Mouse (Mus musculus): ENCODE measurements around the gene Pex13. TPM values are rescaled to one million over a fixed set of nuclear protein-coding genes. Genes with fewer than 3 reads are reported as not detected.

Pex13 gene
- polyA plus RNA-seq (2014; fragmentation: Nextera tagmentation; extraction: Ambion mirVana): 25.8 and 31.7 TPM in 2 replicates

GRCm38 (mm10) chr11:23665798-23666501 is at the start of gene Pex13:
Pex13 (minus strand) TSS chr11:23665959.
- H3K36me3 ChIP-seq (ENCODE audit: control insufficient read depth, insufficient read depth, low read length): 0 out of 2 replicates have a peak, but pooled peaks cover 1% of the 10 kb centered on the region
- DNase-seq (ENCODE audit: low spot score) (peak; percentile 98), ATAC-seq (replicated peaks; ENCODE audit: low FRiP score, low TSS enrichment, low read depth) (peak; percentile 96)
- WGBS: under 1% methylated on average over 48 of the region's 49 CpGs
- H3K9ac ChIP-seq (ENCODE audit: low read length): peak within 1 kb of the TSS; percentile 85
- no peaks in the 10 kb centered on the region for H3K9me3 ChIP-seq (ENCODE audit: control insufficient read depth, low read length)
- peak within 1 kb of the TSS; percentile 73 for H3K4me2 ChIP-seq (ENCODE audit: low read length)
- H3K4me1 ChIP-seq (replicated peaks; ENCODE audit: control insufficient read depth, insufficient read depth, low read length): 0 out of 2 replicates have a peak, but pooled peaks cover 3% of the 10 kb centered on the region
- no peaks in the 10 kb centered on the region for H3K27me3 ChIP-seq (replicated peaks; ENCODE audit: control insufficient read depth, insufficient read depth, low read length)
- peak within 1 kb of the TSS; percentile 89 for H3K4me3 ChIP-seq (ENCODE audit: low read depth, low read length)
- H3K27ac ChIP-seq (ENCODE audit: low read depth): peak within 1 kb of the TSS; percentile 86

GRCm38 (mm10) chr11:23712299-23712698 is 46.5 kb upstream of the Pex13 start:
- WGBS: 87% methylated on average over 3 of the region's 3 CpGs
- no peak overlapping the region for H3K9ac ChIP-seq (ENCODE audit: low read length)
- no peak overlapping the region for H3K4me3 ChIP-seq (ENCODE audit: low read depth, low read length)
- H3K4me1 ChIP-seq (replicated peaks; ENCODE audit: control insufficient read depth, insufficient read depth, low read length): no peaks in the 10 kb centered on the region
- no peak for DNase-seq (ENCODE audit: low spot score)
- H3K4me2 ChIP-seq (ENCODE audit: low read length): no peak overlapping the region
- no peaks in the 10 kb centered on the region for H3K9me3 ChIP-seq (ENCODE audit: control insufficient read depth, low read length)
- no peak for ATAC-seq (replicated peaks; ENCODE audit: low FRiP score, low TSS enrichment, low read depth)
- peaks cover 88% of the 10 kb centered on the region for H3K36me3 ChIP-seq (ENCODE audit: control insufficient read depth, insufficient read depth, low read length)
- no peaks in the 10 kb centered on the region for H3K27me3 ChIP-seq (replicated peaks; ENCODE audit: control insufficient read depth, insufficient read depth, low read length)
- no peak overlapping the region for H3K27ac ChIP-seq (ENCODE audit: low read depth)

GRCm38 (mm10) chr11:23704604-23705294 is 39.0 kb upstream of the Pex13 start:
- Histone ChIP-seq H3K27ac (ENCODE audit: low read depth) (no peak overlapping the region), H3K9me3 (ENCODE audit: control insufficient read depth, low read length) (no peaks in the 10 kb centered on the region), H3K27me3 (replicated peaks; ENCODE audit: control insufficient read depth, insufficient read depth, low read length) (no peaks in the 10 kb centered on the region), H3K4me1 (replicated peaks; ENCODE audit: control insufficient read depth, insufficient read depth, low read length) (no peaks in the 10 kb centered on the region), H3K4me3 (ENCODE audit: low read depth, low read length) (no peak overlapping the region), H3K36me3 (ENCODE audit: control insufficient read depth, insufficient read depth, low read length) (peaks cover 49% of the 10 kb centered on the region), H3K4me2 (ENCODE audit: low read length) (no peak overlapping the region), H3K9ac (ENCODE audit: low read length) (no peak overlapping the region)
- WGBS: 81% methylated on average over 7 of the region's 7 CpGs
- no peak for DNase-seq (ENCODE audit: low spot score)
- ATAC-seq (replicated peaks; ENCODE audit: low FRiP score, low TSS enrichment, low read depth): no peak

GRCm38 (mm10) chr11:23701831-23702230 is 36.1 kb upstream of the Pex13 start:
- 90% methylated on average over 3 of the region's 3 CpGs for WGBS

GRCm38 (mm10) chr11:23699414-23700095 is 33.8 kb upstream of the Pex13 start:
- Histone ChIP-seq H3K9ac (ENCODE audit: low read length) (no peak overlapping the region), H3K4me3 (ENCODE audit: low read depth, low read length) (no peak overlapping the region), H3K4me1 (replicated peaks; ENCODE audit: control insufficient read depth, insufficient read depth, low read length) (no peaks in the 10 kb centered on the region), H3K27ac (ENCODE audit: low read depth) (no peak overlapping the region), H3K27me3 (replicated peaks; ENCODE audit: control insufficient read depth, insufficient read depth, low read length) (no peaks in the 10 kb centered on the region), H3K36me3 (ENCODE audit: control insufficient read depth, insufficient read depth, low read length) (peaks cover 14% of the 10 kb centered on the region; the same call in 1 of the 2 replicates), H3K9me3 (ENCODE audit: control insufficient read depth, low read length) (no peaks in the 10 kb centered on the region), H3K4me2 (ENCODE audit: low read length) (no peak overlapping the region)
- 61% methylated on average over 3 of the region's 3 CpGs for whole genome bisulfite sequencing
- ATAC-seq (replicated peaks; ENCODE audit: low FRiP score, low TSS enrichment, low read depth): no peak
- no peak for DNase-seq (ENCODE audit: low spot score)

More at GRCm38 (mm10) chr11:23701831-23702230, 36.1 kb upstream of the Pex13 start:
- Histone ChIP-seq H3K27me3 (replicated peaks; ENCODE audit: control insufficient read depth, insufficient read depth, low read length) (no peaks in the 10 kb centered on the region), H3K4me3 (ENCODE audit: low read depth, low read length) (no peak overlapping the region), H3K27ac (ENCODE audit: low read depth) (no peak overlapping the region), H3K4me1 (replicated peaks; ENCODE audit: control insufficient read depth, insufficient read depth, low read length) (no peaks in the 10 kb centered on the region), H3K36me3 (ENCODE audit: control insufficient read depth, insufficient read depth, low read length) (peaks cover 24% of the 10 kb centered on the region), H3K9ac (ENCODE audit: low read length) (no peak overlapping the region), H3K4me2 (ENCODE audit: low read length) (no peak overlapping the region), H3K9me3 (ENCODE audit: control insufficient read depth, low read length) (no peaks in the 10 kb centered on the region)
- no peak for DNase-seq (ENCODE audit: low spot score)
- no peak for ATAC-seq (replicated peaks; ENCODE audit: low FRiP score, low TSS enrichment, low read depth)

GRCm38 (mm10) chr11:23698526-23698925 is 32.8 kb upstream of the Pex13 start:
- Histone ChIP-seq H3K27ac (ENCODE audit: low read depth) (no peak overlapping the region), H3K36me3 (ENCODE audit: control insufficient read depth, insufficient read depth, low read length) (peaks cover 9% of the 10 kb centered on the region; the same call in 1 of the 2 replicates), H3K27me3 (replicated peaks; ENCODE audit: control insufficient read depth, insufficient read depth, low read length) (no peaks in the 10 kb centered on the region), H3K9me3 (ENCODE audit: control insufficient read depth, low read length) (no peaks in the 10 kb centered on the region), H3K4me2 (ENCODE audit: low read length) (no peak overlapping the region), H3K9ac (ENCODE audit: low read length) (no peak overlapping the region), H3K4me3 (ENCODE audit: low read depth, low read length) (no peak overlapping the region), H3K4me1 (replicated peaks; ENCODE audit: control insufficient read depth, insufficient read depth, low read length) (no peaks in the 10 kb centered on the region)
- DNase-seq (ENCODE audit: low spot score) (no peak), ATAC-seq (replicated peaks; ENCODE audit: low FRiP score, low TSS enrichment, low read depth) (no peak)
- 70% methylated on average over 2 of the region's 2 CpGs for WGBS

- ATAC-seq (replicated peaks; ENCODE audit: low FRiP score, low TSS enrichment, low read depth) (no peak), DNase-seq (ENCODE audit: low spot score) (no peak)
- Histone ChIP-seq H3K4me2 (ENCODE audit: low read length) (no peak overlapping the region), H3K27ac (ENCODE audit: low read depth) (no peak overlapping the region), H3K27me3 (replicated peaks; ENCODE audit: control insufficient read depth, insufficient read depth, low read length) (no peaks in the 10 kb centered on the region), H3K9ac (ENCODE audit: low read length) (no peak overlapping the region), H3K4me1 (replicated peaks; ENCODE audit: control insufficient read depth, insufficient read depth, low read length) (no peaks in the 10 kb centered on the region), H3K9me3 (ENCODE audit: control insufficient read depth, low read length) (no peaks in the 10 kb centered on the region), H3K36me3 (ENCODE audit: control insufficient read depth, insufficient read depth, low read length) (0 out of 2 replicates have a peak, but pooled peaks cover 4% of the 10 kb centered on the region), H3K4me3 (ENCODE audit: low read depth, low read length) (no peak overlapping the region)
Observed at GRCm38 (mm10) chr11:23695847-23696246, 30.1 kb upstream of the Pex13 start.

- no peak overlapping the region for H3K27ac ChIP-seq (ENCODE audit: low read depth)
- no peak overlapping the region for H3K9ac ChIP-seq (ENCODE audit: low read length)
- DNase-seq (ENCODE audit: low spot score) (no peak), ATAC-seq (replicated peaks; ENCODE audit: low FRiP score, low TSS enrichment, low read depth) (no peak)
- no peak overlapping the region for H3K4me3 ChIP-seq (ENCODE audit: low read depth, low read length)
- H3K36me3 ChIP-seq (ENCODE audit: control insufficient read depth, insufficient read depth, low read length): peaks cover 8% of the 10 kb centered on the region; the same call in 1 of the 2 replicates
- WGBS: 83% methylated on average over 2 of the region's 2 CpGs
- no peaks in the 10 kb centered on the region for H3K9me3 ChIP-seq (ENCODE audit: control insufficient read depth, low read length)
- H3K27me3 ChIP-seq (replicated peaks; ENCODE audit: control insufficient read depth, insufficient read depth, low read length): no peaks in the 10 kb centered on the region
- no peaks in the 10 kb centered on the region for H3K4me1 ChIP-seq (replicated peaks; ENCODE audit: control insufficient read depth, insufficient read depth, low read length)
- no peak overlapping the region for H3K4me2 ChIP-seq (ENCODE audit: low read length)
Observed at GRCm38 (mm10) chr11:23693286-23693685, 27.5 kb upstream of the Pex13 start.

Data from intestine, embryonic 14.5 days (tissue).